Mouse (Mus musculus) brain, embryonic 14.5 days (tissue): ENCODE measurements around the gene Eif1b.

ENCODE experiments used
- CTCF ChIP-seq: fragments of 200-500 bp; IDR thresholded peaks from 2 replicates; pipeline ENCODE4 v1.5.1; 2012; ENCODE audit warnings: inconsistent platforms, mild to moderate bottlenecking, moderate library complexity, borderline replicate concordance; ENCODE audit not compliant: insufficient read depth, insufficient read length; ENCODE audit errors: extremely low read depth
- POLR2A ChIP-seq: fragments of 200-500 bp; IDR thresholded peaks from 2 replicates; pipeline ENCODE4 v1.6.1; 2012; ENCODE audit warnings: mild to moderate bottlenecking, inconsistent platforms, borderline replicate concordance; ENCODE audit not compliant: poor library complexity, insufficient read depth, insufficient read length, severe bottlenecking; ENCODE audit errors: extremely low read depth

GRCm38 (mm10) chr9:120527919-120528318 lies 35.9 kb downstream of the Eif1b start:
- TF ChIP-seq POLR2A = no peak
- TF ChIP-seq CTCF = no peak
